Mouse (Mus musculus) midbrain, embryonic 10.5 days (tissue): Measurements from ENCODE around the gene Eif1b. TPM values are rescaled to one million over a fixed set of nuclear protein-coding genes. Genes with fewer than 3 reads are reported as not detected.

Experiments
- DNase-seq: peaks from one replicate; pipeline ENCODE4 v3.0.0-alpha.2; 2017; ENCODE audit warnings: low spot score
- H3K27ac ChIP-seq: fragments of 300-500 bp; sonication (generic); replicated peaks from 2 replicates; pipeline ENCODE4 v1.5.1; 2016; ENCODE audit warnings: mild to moderate bottlenecking
- H3K27me3 ChIP-seq: fragments of 300-500 bp; sonication (generic); 2 replicates; pipeline ENCODE4 v1.6.1; 2016; ENCODE audit warnings: low read depth, mild to moderate bottlenecking; ENCODE audit not compliant: poor library complexity, severe bottlenecking
- H3K36me3 ChIP-seq: fragments of 300-500 bp; sonication (generic); 2 replicates; pipeline ENCODE4 v1.6.1; 2016; ENCODE audit warnings: mild to moderate bottlenecking, moderate library complexity
- H3K4me1 ChIP-seq: fragments of 300-500 bp; sonication (generic); 2 replicates; pipeline ENCODE4 v1.6.1; 2016
- H3K4me3 ChIP-seq: fragments of 300-500 bp; sonication (generic); 2 replicates; pipeline ENCODE4 v1.5.1; 2016; ENCODE audit warnings: mild to moderate bottlenecking, moderate library complexity
- H3K9me3 ChIP-seq: fragments of 300-500 bp; sonication (generic); replicated peaks from 2 replicates; pipeline ENCODE4 v1.6.1; 2016; ENCODE audit warnings: mild to moderate bottlenecking
- WGBS: fragments of 180-500 bp; shearing (Covaris S2); methylation state at CpG from one replicate; pipeline ENCODE4 v1.1.7; 2016; 5-methylcytosine and 5-hydroxymethylcytosine counted together
- polyA plus RNA-seq: library from polyadenylated mRNA; unstranded; fragments of >200 nt; fragmentation: Nextera tagmentation; extraction: Ambion mirVana; gene quantifications from 2 replicates; pipeline ENCODE4 v1.2.1, GENCODE M21; 2016

The Eif1b gene
- polyA plus RNA-seq, 1 experiment from 2014 or later, result 262 TPM

DNA sequence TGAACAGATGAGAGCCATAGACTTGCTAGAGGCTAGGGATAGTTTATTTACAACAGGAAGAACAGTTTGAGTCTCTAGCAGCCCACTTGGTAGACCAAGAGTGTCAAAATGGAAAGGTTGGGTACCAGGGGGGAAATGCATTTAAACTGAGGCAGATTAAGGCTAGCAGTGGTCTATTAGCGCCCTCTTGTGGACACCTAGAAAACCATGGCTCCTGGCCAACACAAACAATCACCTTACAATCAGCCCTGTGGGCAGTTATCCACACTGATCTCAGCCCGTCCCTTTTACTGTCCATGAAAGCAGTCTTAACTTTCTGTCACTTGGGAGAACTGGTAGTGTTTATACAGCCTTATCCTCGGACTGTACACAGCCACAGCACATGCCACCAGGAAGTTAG, 4.7 kb downstream of the Eif1b start:
- Histone ChIP-seq H3K9me3 (no peaks in the 10 kb centered on the region), H3K4me3 (no peak overlapping the region), H3K27ac (no peak overlapping the region), H3K27me3 (no peaks in the 10 kb centered on the region), H3K36me3 (peaks cover 32% of the 10 kb centered on the region), H3K4me1 (peaks cover 21% of the 10 kb centered on the region)
- WGBS, result 13% methylated on average over 3 of the region's 3 CpGs
- DNase-seq, result peak; percentile 65

- Histone ChIP-seq H3K4me1 (peaks cover 18% of the 10 kb centered on the region), H3K27ac (no peak overlapping the region), H3K9me3 (no peaks in the 10 kb centered on the region), H3K4me3 (no peak overlapping the region), H3K36me3 (peaks cover 32% of the 10 kb centered on the region), H3K27me3 (no peaks in the 10 kb centered on the region)
- no peak for DNase-seq
- 80% methylated on average over 5 of the region's 5 CpGs for WGBS
Measured at GRCm38 (mm10) chr9:120497983-120498382, 6.0 kb downstream of the Eif1b start.

- no peak for DNase-seq
Measured at GRCm38 (mm10) chr9:120501191-120501902, 9.3 kb downstream of the Eif1b start.

GRCm38 (mm10) chr9:120502013-120502412, 10.0 kb downstream of the Eif1b start:
- 11% methylated on average over 8 of the region's 8 CpGs for whole genome bisulfite sequencing
- DNase-seq, result peak; percentile 82

More at GRCm38 (mm10) chr9:120501191-120501902, 9.3 kb downstream of the Eif1b start:
- Histone ChIP-seq H3K4me1 (0 out of 2 replicates have a peak, but pooled peaks cover 4% of the 10 kb centered on the region), H3K4me3 (no peak overlapping the region), H3K9me3 (peaks cover 13% of the 10 kb centered on the region), H3K36me3 (peaks cover 6% of the 10 kb centered on the region), H3K27me3 (no peaks in the 10 kb centered on the region), H3K27ac (no peak overlapping the region)
- WGBS, result 42% methylated on average over 10 of the region's 10 CpGs

GRCm38 (mm10) chr9:120504423-120504822, 12.4 kb downstream of the Eif1b start:
- Histone ChIP-seq H3K36me3 (no peaks in the 10 kb centered on the region), H3K9me3 (peaks cover 21% of the 10 kb centered on the region), H3K27me3 (no peaks in the 10 kb centered on the region), H3K4me1 (0 out of 2 replicates have a peak, but pooled peaks cover 4% of the 10 kb centered on the region), H3K27ac (no peak overlapping the region), H3K4me3 (no peak overlapping the region)
- no peak for DNase-seq
- WGBS, result 89% methylated on average over 2 of the region's 2 CpGs

More at GRCm38 (mm10) chr9:120502013-120502412, 10.0 kb downstream of the Eif1b start:
- peaks cover 19% of the 10 kb centered on the region for H3K9me3 ChIP-seq
- H3K27me3 ChIP-seq, result no peaks in the 10 kb centered on the region
- 0 out of 2 replicates have a peak, but pooled peaks cover 5% of the 10 kb centered on the region for H3K36me3 ChIP-seq
- H3K4me3 ChIP-seq, result no peak overlapping the region
- no peak overlapping the region; the same call in 1 of the 2 replicates for H3K27ac ChIP-seq
- H3K4me1 ChIP-seq, result 0 out of 2 replicates have a peak, but pooled peaks cover 4% of the 10 kb centered on the region

- no peaks in the 10 kb centered on the region for H3K27me3 ChIP-seq
- 79% methylated on average over 3 of the region's 3 CpGs for WGBS
- no peaks in the 10 kb centered on the region for H3K4me1 ChIP-seq
- peaks cover 12% of the 10 kb centered on the region for H3K9me3 ChIP-seq
- DNase-seq, result no peak
- H3K36me3 ChIP-seq, result no peaks in the 10 kb centered on the region
- no peak overlapping the region for H3K27ac ChIP-seq
- no peak overlapping the region for H3K4me3 ChIP-seq
Measured at GRCm38 (mm10) chr9:120511781-120512180, 19.7 kb downstream of the Eif1b start.

DNA sequence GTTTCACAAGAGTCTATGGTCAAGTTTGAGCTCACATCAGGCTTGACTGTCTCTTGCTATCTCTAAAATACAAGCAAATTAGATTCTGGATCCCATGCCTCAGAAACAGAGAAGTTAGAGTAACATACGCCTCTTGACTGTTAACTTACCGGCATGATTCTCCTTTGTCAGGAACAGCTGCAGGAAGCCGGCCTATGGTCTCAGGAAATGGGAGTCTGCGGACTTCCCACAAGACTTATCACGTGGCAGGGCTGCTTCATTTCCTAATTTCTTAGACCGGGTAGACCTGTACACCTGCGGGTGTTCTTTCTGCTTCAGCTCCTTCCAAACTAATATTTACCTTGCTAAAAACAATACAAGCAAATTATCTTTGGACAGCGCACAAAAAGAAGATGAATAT, 24.7 kb downstream of the Eif1b start:
- Histone ChIP-seq H3K9me3 (peaks cover 8% of the 10 kb centered on the region; the same call in 1 of the 2 replicates), H3K27me3 (no peaks in the 10 kb centered on the region), H3K4me3 (no peak overlapping the region), H3K36me3 (no peaks in the 10 kb centered on the region), H3K27ac (no peak overlapping the region), H3K4me1 (0 out of 2 replicates have a peak, but pooled peaks cover 3% of the 10 kb centered on the region)
- 92% methylated on average over 8 of the region's 8 CpGs for WGBS
- DNase-seq, result no peak

DNA sequence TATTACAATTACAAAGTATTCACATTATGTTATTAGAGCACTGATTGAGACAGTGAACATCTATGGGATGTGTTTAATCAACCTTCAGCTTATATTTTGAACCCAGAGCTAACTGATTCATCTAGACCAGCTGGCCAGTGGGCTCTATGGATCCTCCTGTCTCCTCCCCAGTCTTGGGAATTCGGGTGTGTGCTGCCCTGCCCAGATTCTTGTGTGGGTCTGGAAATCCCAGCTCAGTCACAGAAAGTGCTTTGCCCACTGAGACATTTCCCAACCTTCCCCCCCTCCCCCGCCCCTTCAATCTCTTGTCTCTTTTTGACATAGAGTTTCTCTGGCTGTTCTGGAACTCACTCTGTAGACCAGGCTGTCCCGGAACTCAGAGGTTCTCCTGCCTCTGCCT, 26.9 kb downstream of the Eif1b start:
- Histone ChIP-seq H3K4me1 (0 out of 2 replicates have a peak, but pooled peaks cover 3% of the 10 kb centered on the region), H3K36me3 (no peaks in the 10 kb centered on the region), H3K27ac (no peak overlapping the region), H3K27me3 (no peaks in the 10 kb centered on the region), H3K9me3 (no peaks in the 10 kb centered on the region), H3K4me3 (no peak overlapping the region)
- DNase-seq, result no peak
- 77% methylated on average over 3 of the region's 3 CpGs for WGBS

DNA sequence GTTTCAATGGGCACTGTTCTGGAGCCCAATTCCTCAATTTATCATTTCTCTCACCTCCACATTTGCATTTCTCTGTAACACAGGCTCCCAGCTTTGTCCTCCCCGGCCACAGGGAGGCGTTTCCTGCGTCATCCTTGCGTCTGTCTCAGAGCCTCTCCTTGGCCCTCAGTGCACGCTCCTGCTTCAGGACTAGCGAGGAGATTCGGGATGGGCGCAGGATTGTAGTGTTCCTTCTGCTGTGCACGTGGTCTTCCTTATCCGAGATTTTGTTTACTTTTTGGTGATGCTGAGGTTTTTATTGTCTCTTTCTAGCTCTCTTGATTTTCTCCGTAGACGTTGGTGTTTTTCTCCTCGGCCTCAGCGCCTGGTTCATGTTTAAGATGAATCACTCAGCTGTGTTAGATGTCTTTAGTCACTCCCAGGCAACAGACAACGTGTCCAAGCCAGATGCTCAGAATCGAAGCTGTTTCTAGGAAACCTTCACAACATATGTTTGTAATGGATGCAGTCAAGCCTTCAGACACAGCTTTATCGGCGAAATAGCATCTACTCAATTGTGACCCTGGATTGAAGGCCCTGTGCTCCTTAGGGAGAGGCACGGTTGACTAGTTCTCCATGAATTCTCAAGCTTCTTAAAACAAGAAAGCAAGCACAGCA, 27.6 kb downstream of the Eif1b start:
- no peak for DNase-seq
- WGBS, result 59% methylated on average over 19 of the region's 19 CpGs
- no peak overlapping the region for H3K4me3 ChIP-seq
- no peaks in the 10 kb centered on the region for H3K9me3 ChIP-seq
- no peak overlapping the region for H3K27ac ChIP-seq
- 0 out of 2 replicates have a peak, but pooled peaks cover 3% of the 10 kb centered on the region for H3K4me1 ChIP-seq
- H3K27me3 ChIP-seq, result no peaks in the 10 kb centered on the region
- H3K36me3 ChIP-seq, result no peaks in the 10 kb centered on the region

DNA sequence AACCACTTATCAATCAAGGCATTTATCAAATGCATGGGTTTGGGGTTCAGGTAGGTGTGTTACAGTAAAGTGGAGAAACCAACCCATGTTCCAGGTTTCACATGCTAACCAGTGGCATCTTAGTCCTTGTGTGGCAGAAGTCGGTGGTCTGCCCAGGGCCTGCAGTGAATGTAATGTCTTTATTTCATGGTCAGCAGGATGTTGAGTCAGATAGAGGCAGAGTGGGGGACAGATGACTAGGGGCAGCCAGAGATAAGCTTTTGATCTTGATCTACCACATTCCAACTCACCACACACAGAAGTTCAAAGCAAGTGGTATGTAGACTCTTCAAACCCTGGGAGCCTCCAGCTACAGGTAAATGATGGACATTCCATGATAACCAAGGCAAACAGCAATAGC, 29.1 kb downstream of the Eif1b start:
- WGBS, result 84% methylated on average over 1 of the region's 1 CpGs
- Histone ChIP-seq H3K4me1 (0 out of 2 replicates have a peak, but pooled peaks cover 3% of the 10 kb centered on the region), H3K4me3 (no peak overlapping the region), H3K36me3 (no peaks in the 10 kb centered on the region), H3K9me3 (no peaks in the 10 kb centered on the region), H3K27me3 (no peaks in the 10 kb centered on the region), H3K27ac (no peak overlapping the region)
- DNase-seq, result no peak

DNA sequence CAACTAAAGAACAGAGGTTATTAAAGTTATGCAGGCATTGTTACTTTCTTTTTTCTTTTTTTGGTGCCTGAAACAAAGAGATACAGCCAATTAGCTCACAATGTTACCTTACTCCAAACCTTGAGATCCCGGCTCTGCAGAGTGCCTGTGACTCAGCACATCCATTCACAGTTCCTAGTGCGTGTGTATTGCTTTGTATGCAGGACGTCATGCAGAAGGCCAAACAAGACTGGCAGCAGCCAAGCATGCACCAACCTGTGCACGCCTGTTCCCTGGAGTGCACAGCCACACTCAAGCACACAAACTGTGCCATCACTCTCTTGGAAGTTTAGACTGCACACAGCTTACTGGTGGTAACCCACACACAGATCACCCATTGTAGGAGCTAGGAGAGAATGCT, 35.2 kb downstream of the Eif1b start:
- Histone ChIP-seq H3K27ac (no peak overlapping the region), H3K36me3 (no peaks in the 10 kb centered on the region), H3K4me1 (no peaks in the 10 kb centered on the region), H3K9me3 (no peaks in the 10 kb centered on the region), H3K4me3 (no peak overlapping the region), H3K27me3 (no peaks in the 10 kb centered on the region)
- DNase-seq, result no peak
- WGBS, result 66% methylated on average over 4 of the region's 4 CpGs

DNA sequence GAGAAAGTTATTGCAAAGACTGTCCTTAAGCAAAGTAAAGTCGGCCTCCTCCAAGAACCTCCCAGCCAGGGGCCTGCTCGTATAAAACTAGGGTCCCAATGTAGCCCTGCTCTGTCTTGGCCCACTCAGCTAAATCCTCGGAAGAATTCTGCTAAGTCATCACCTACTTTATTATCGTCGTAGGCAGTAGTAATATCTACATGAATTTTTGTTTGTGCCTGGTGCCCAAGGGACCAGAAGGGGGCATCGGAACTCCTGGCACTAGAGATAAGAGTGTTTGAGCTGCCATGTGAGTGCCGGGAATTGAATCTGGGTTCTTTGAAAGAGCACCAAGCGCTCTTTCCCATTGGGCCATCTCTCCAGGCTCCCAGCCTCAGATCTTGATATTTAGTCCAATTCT, 35.9 kb downstream of the Eif1b start:
- no peak overlapping the region for H3K27ac ChIP-seq
- H3K4me3 ChIP-seq, result no peak overlapping the region
- H3K9me3 ChIP-seq, result peaks cover 3% of the 10 kb centered on the region; the same call in 1 of the 2 replicates
- no peaks in the 10 kb centered on the region for H3K36me3 ChIP-seq
- H3K4me1 ChIP-seq, result no peaks in the 10 kb centered on the region
- DNase-seq, result no peak
- H3K27me3 ChIP-seq, result no peaks in the 10 kb centered on the region
- 93% methylated on average over 8 of the region's 8 CpGs for WGBS
